Mouse (Mus musculus) embryonic facial prominence, embryonic 13.5 days (tissue): ENCODE data around the gene Ndst2. TPM values are rescaled to one million over a fixed set of nuclear protein-coding genes. Genes with fewer than 3 reads are reported as not detected.

Source experiments
- ATAC-seq: fragments of 200-750 bp; cut with Nextera tagmentation; 2 replicates; pipeline ENCODE4 v1.8.0; 2017; ENCODE audit warnings: low read depth; ENCODE audit not compliant: insufficient number of reproducible peaks, insufficient read depth, low FRiP score, low TSS enrichment
- H3K27ac ChIP-seq: fragments of 300-500 bp; sonication (generic); 2 replicates; pipeline ENCODE4 v1.5.1; 2015; ENCODE audit warnings: moderate library complexity, mild to moderate bottlenecking, inconsistent platforms
- H3K27me3 ChIP-seq: fragments of 300-500 bp; sonication (generic); 2 replicates; pipeline ENCODE4 v1.6.1; 2015; ENCODE audit warnings: mild to moderate bottlenecking, inconsistent platforms
- H3K36me3 ChIP-seq: fragments of 300-500 bp; sonication (generic); 2 replicates; pipeline ENCODE4 v1.6.1; 2015; ENCODE audit warnings: mild to moderate bottlenecking, inconsistent platforms
- H3K4me1 ChIP-seq: fragments of 300-500 bp; sonication (generic); 2 replicates; pipeline ENCODE4 v1.6.1; 2015; ENCODE audit warnings: inconsistent platforms
- H3K4me2 ChIP-seq: fragments of 300-500 bp; sonication (generic); 2 replicates; pipeline ENCODE4 v1.6.1; 2015; ENCODE audit warnings: moderate library complexity, mild to moderate bottlenecking, inconsistent platforms
- H3K4me3 ChIP-seq: fragments of 300-500 bp; sonication (generic); 2 replicates; pipeline ENCODE4 v1.5.1; 2015; ENCODE audit warnings: mild to moderate bottlenecking, inconsistent platforms
- H3K9ac ChIP-seq: fragments of 300-500 bp; sonication (generic); 2 replicates; pipeline ENCODE4 v1.6.1; 2015; ENCODE audit warnings: mild to moderate bottlenecking, inconsistent platforms
- H3K9me3 ChIP-seq: fragments of 300-500 bp; sonication (generic); 2 replicates; pipeline ENCODE4 v1.6.1; 2016; ENCODE audit warnings: inconsistent platforms
- WGBS: fragments of 180-500 bp; shearing (Covaris S2); methylation state at CpG from one replicate; pipeline ENCODE4 v1.1.7; 2015; ENCODE audit warnings: mixed read lengths; 5-methylcytosine and 5-hydroxymethylcytosine counted together
- polyA plus RNA-seq: library from polyadenylated mRNA; unstranded; fragments of >200 nt; fragmentation: Nextera tagmentation; extraction: Ambion mirVana; gene quantifications from 2 replicates; pipeline ENCODE4 v1.2.1, GENCODE M21; 2015

Ndst2 gene
- polyA plus RNA-seq, 1 experiment from 2014 or later = 28.5 TPM

- Histone ChIP-seq H3K4me3 (no peak overlapping the region), H3K4me2 (no peak overlapping the region), H3K27me3 (no peaks in the 10 kb centered on the region), H3K9me3 (no peaks in the 10 kb centered on the region), H3K9ac (no peak overlapping the region), H3K27ac (no peak overlapping the region), H3K36me3 (peaks cover 75% of the 10 kb centered on the region), H3K4me1 (peaks cover 16% of the 10 kb centered on the region)
- 82% methylated on average over 5 of the region's 5 CpGs for WGBS
- ATAC-seq = 0 out of 2 replicates have a peak, but pooled peaks have one; percentile 34
Measured at GRCm38 (mm10) chr14:20764942-20765341, 30.6 kb upstream of the Ndst2 start.

GRCm38 (mm10) chr14:20758768-20759435, 24.5 kb upstream of the Ndst2 start:
- no peak overlapping the region for H3K9ac ChIP-seq
- no peak for ATAC-seq
- H3K27ac ChIP-seq = no peak overlapping the region
- WGBS = 74% methylated on average over 8 of the region's 8 CpGs
- no peak overlapping the region for H3K4me2 ChIP-seq
- H3K9me3 ChIP-seq = no peaks in the 10 kb centered on the region
- no peaks in the 10 kb centered on the region for H3K4me1 ChIP-seq
- no peak overlapping the region for H3K4me3 ChIP-seq
- H3K36me3 ChIP-seq = peaks cover 94% of the 10 kb centered on the region
- no peaks in the 10 kb centered on the region for H3K27me3 ChIP-seq

- 89% methylated on average over 22 of the region's 22 CpGs for WGBS
- Histone ChIP-seq H3K4me1 (no peaks in the 10 kb centered on the region), H3K36me3 (peaks cover 91% of the 10 kb centered on the region), H3K27me3 (no peaks in the 10 kb centered on the region), H3K9me3 (no peaks in the 10 kb centered on the region), H3K9ac (no peak overlapping the region), H3K4me3 (no peak overlapping the region), H3K27ac (no peak overlapping the region), H3K4me2 (no peak overlapping the region)
- ATAC-seq = no peak
Measured at GRCm38 (mm10) chr14:20757370-20757907, 23.1 kb upstream of the Ndst2 start.

GRCm38 (mm10) chr14:20753792-20754191, 19.4 kb upstream of the Ndst2 start:
- H3K4me3 ChIP-seq = no peak overlapping the region
- H3K36me3 ChIP-seq = peaks cover 56% of the 10 kb centered on the region
- no peak overlapping the region for H3K9ac ChIP-seq
- no peak overlapping the region for H3K27ac ChIP-seq
- H3K9me3 ChIP-seq = no peaks in the 10 kb centered on the region
- H3K4me1 ChIP-seq = peaks cover 4% of the 10 kb centered on the region; the same call in 1 of the 2 replicates
- 85% methylated on average over 3 of the region's 3 CpGs for WGBS
- H3K4me2 ChIP-seq = no peak overlapping the region
- no peak for ATAC-seq
- H3K27me3 ChIP-seq = no peaks in the 10 kb centered on the region

- Histone ChIP-seq H3K4me1 (peaks cover 12% of the 10 kb centered on the region; the same call in 1 of the 2 replicates), H3K4me2 (no peak overlapping the region), H3K9me3 (no peaks in the 10 kb centered on the region), H3K4me3 (no peak overlapping the region), H3K9ac (no peak overlapping the region), H3K27ac (no peak overlapping the region), H3K36me3 (peaks cover 38% of the 10 kb centered on the region), H3K27me3 (no peaks in the 10 kb centered on the region)
- WGBS = 83% methylated on average over 5 of the region's 5 CpGs
- ATAC-seq = no peak
Measured at GRCm38 (mm10) chr14:20750503-20750902, 16.1 kb upstream of the Ndst2 start.

GRCm38 (mm10) chr14:20749494-20750051, 15.2 kb upstream of the Ndst2 start:
- no peak for ATAC-seq
- H3K9ac ChIP-seq = no peak overlapping the region
- no peaks in the 10 kb centered on the region for H3K27me3 ChIP-seq
- H3K4me3 ChIP-seq = no peak overlapping the region
- H3K4me1 ChIP-seq = peaks cover 12% of the 10 kb centered on the region; the same call in 1 of the 2 replicates
- H3K9me3 ChIP-seq = no peaks in the 10 kb centered on the region
- no peak overlapping the region for H3K4me2 ChIP-seq
- no peak overlapping the region for H3K27ac ChIP-seq
- 86% methylated on average over 4 of the region's 4 CpGs for WGBS
- peaks cover 38% of the 10 kb centered on the region for H3K36me3 ChIP-seq

GRCm38 (mm10) chr14:20748388-20748787, 14.0 kb upstream of the Ndst2 start:
- H3K36me3 ChIP-seq = peaks cover 41% of the 10 kb centered on the region

GRCm38 (mm10) chr14:20746935-20747334, 12.6 kb upstream of the Ndst2 start:
- ATAC-seq = no peak
- no peaks in the 10 kb centered on the region for H3K27me3 ChIP-seq
- H3K9me3 ChIP-seq = no peaks in the 10 kb centered on the region
- H3K4me2 ChIP-seq = no peak overlapping the region
- no peak overlapping the region for H3K9ac ChIP-seq
- H3K36me3 ChIP-seq = peaks cover 46% of the 10 kb centered on the region
- H3K4me1 ChIP-seq = peaks cover 12% of the 10 kb centered on the region; the same call in 1 of the 2 replicates
- H3K4me3 ChIP-seq = no peak overlapping the region
- H3K27ac ChIP-seq = no peak overlapping the region
- WGBS = 94% methylated on average over 3 of the region's 3 CpGs

More at GRCm38 (mm10) chr14:20748388-20748787, 14.0 kb upstream of the Ndst2 start:
- H3K4me2 ChIP-seq = no peak overlapping the region
- no peak overlapping the region for H3K4me3 ChIP-seq
- WGBS = 33% methylated on average over 4 of the region's 4 CpGs
- H3K9me3 ChIP-seq = no peaks in the 10 kb centered on the region
- no peak overlapping the region for H3K9ac ChIP-seq
- H3K27me3 ChIP-seq = no peaks in the 10 kb centered on the region
- ATAC-seq = no peak
- no peak overlapping the region for H3K27ac ChIP-seq
- peaks cover 12% of the 10 kb centered on the region; the same call in 1 of the 2 replicates for H3K4me1 ChIP-seq

GRCm38 (mm10) chr14:20743614-20744013, 9.3 kb upstream of the Ndst2 start:
- ATAC-seq = no peak
- Histone ChIP-seq H3K4me3 (no peak overlapping the region), H3K9me3 (no peaks in the 10 kb centered on the region), H3K9ac (no peak overlapping the region), H3K4me2 (no peak overlapping the region), H3K4me1 (peaks cover 24% of the 10 kb centered on the region), H3K27me3 (no peaks in the 10 kb centered on the region), H3K36me3 (peaks cover 79% of the 10 kb centered on the region), H3K27ac (no peak overlapping the region)
- WGBS = 93% methylated on average over 3 of the region's 3 CpGs

- 0 out of 2 replicates have a peak overlapping the region, but pooled peaks have one; percentile 21 for H3K9ac ChIP-seq
- H3K4me1 ChIP-seq = peaks cover 32% of the 10 kb centered on the region
- ATAC-seq = no peak
- no peaks in the 10 kb centered on the region for H3K9me3 ChIP-seq
- H3K27me3 ChIP-seq = no peaks in the 10 kb centered on the region
- H3K4me3 ChIP-seq = no peak overlapping the region
- H3K4me2 ChIP-seq = no peak overlapping the region
- no peak overlapping the region for H3K27ac ChIP-seq
- 89% methylated on average over 9 of the region's 9 CpGs for WGBS
- H3K36me3 ChIP-seq = peaks cover 89% of the 10 kb centered on the region
Measured at GRCm38 (mm10) chr14:20741301-20741700, 6.9 kb upstream of the Ndst2 start.

- peak overlapping the region; percentile 34 for H3K27ac ChIP-seq
- H3K4me2 ChIP-seq = no peak overlapping the region
- no peak for ATAC-seq
- no peaks in the 10 kb centered on the region for H3K9me3 ChIP-seq
- peaks cover 75% of the 10 kb centered on the region for H3K36me3 ChIP-seq
- H3K4me1 ChIP-seq = peaks cover 41% of the 10 kb centered on the region
- H3K4me3 ChIP-seq = no peak overlapping the region
- 0 out of 2 replicates have a peak overlapping the region, but pooled peaks have one; percentile 17 for H3K9ac ChIP-seq
- no peaks in the 10 kb centered on the region for H3K27me3 ChIP-seq
- WGBS = 81% methylated on average over 8 of the region's 8 CpGs
Measured at GRCm38 (mm10) chr14:20738511-20738910, 4.1 kb upstream of the Ndst2 start.

- H3K4me3 ChIP-seq = no peak overlapping the region
Measured at GRCm38 (mm10) chr14:20737306-20737705, 2.9 kb upstream of the Ndst2 start.

More at GRCm38 (mm10) chr14:20737306-20737705, 2.9 kb upstream of the Ndst2 start:
- ATAC-seq = no peak
- Histone ChIP-seq H3K27me3 (no peaks in the 10 kb centered on the region), H3K4me1 (peaks cover 48% of the 10 kb centered on the region), H3K9me3 (no peaks in the 10 kb centered on the region), H3K36me3 (peaks cover 67% of the 10 kb centered on the region), H3K4me2 (no peak overlapping the region), H3K27ac (peak overlapping the region; percentile 62; the same call in 1 of the 2 replicates), H3K9ac (no peak overlapping the region; the same call in 1 of the 2 replicates)
- 32% methylated on average over 14 of the region's 14 CpGs for WGBS
